Mouse (Mus musculus): ENCODE data around the gene Rictor.
"Not testable (repeated sequence)": the region's sequence is repeated elsewhere in the genome, so short reads cannot be mapped to it uniquely, and the experiment has no call there.

Rictor gene

DNA sequence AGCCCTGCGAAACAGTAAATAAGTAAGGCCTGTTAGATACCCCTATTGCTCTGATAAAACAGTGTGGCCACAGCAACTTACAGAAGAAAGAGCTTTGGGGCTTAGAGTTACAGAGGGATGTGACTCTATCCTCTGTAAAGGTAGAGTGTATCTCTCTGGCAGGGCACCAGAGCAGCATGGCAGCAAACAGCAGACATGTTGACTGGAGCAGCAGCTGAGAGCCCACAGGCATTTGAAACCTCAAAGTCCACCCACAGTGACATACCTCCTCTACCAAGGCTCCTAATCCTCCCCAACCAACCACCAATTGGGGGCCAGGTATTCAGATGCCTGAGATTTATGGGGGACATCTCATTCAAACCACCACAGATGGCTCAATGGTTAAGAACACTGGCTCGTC, 31.0 kb downstream of the Rictor start:
- DNase-seq = no peak

DNA sequence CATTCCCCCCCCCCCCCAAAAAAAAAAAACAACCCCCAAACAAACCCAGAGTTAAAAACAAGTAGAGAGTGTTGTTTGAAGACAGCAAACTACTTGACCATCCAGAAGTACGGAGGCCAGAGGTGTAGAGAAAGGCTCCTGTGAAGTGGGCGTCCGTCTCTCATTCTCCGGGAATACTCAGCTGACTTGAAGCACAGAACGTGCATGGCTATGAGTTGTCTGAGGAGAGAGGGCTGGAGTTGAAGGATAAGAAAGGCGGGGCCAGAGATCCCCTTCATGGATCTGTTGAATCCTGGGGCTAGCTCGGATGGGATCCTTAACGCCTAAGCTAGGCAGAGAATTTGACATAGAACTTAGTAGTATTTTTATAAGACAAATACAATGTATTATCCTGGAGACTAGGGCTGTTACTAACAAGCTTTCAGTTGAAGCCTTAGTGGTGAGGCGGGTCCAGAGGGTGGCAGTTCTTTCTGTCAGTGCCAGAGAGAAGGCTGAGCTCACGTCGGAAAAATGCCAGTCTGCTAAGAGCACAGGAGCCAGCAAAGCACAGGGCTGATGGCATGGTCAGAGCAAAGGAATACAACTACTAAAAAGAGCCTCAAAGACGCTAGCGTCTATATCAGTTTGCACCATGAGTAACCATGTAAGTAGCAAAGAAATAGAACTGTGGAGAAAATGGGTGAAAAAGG, 34.3 kb downstream of the Rictor start:
- DNase-seq = no peak

DNA sequence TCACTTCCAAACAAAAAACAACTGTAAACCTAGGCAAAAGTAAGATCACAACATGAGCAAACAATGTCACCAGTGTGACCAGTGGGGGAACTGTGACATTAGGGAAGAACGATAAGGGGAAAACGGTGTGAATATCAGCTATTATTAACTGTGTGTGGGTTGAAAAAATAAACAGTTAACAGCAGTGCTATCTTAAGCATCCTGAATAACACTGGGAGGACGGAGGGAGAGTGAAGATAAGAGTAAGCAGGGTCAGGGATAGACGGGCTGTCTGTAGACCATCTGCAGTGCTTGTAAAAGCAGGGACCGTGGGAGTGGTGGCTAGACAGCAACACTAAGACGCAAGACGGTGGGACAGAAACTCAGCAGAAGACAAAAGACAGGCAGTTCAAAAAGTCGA, 35.5 kb downstream of the Rictor start:
- no peak for DNase-seq

DNA sequence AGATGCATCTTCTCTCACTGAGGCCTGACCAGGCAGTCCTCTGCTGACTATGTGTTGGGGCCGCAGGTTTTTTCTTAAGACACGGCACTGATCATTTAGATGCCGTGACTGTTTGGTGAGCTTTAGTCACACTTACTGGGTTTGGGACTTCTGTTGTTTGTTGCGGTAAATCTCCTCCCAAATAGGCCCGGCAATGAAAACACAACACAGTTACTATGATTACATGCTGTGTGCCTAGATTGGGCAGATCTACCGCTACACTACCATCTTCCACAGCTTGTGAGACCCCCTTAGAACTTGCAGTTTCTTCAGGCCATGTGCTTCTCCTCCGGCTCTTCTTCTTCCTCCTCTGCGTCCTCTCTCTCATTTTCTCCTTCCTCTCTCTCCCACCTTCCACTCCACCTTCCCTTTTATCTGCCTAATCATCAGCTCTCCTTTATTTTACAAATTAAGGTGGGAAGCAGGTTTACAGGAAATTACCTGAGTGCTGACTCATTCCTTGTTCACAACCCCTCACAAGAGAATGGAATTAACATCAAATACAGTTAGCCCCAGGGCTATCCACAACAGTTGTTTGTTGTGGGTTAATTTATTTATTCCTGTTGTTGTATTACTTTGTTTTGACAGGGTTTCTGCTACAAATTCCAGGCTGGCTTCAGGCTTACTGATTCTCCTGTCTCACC, 38.3 kb downstream of the Rictor start:
- DNase-seq = not testable (repeated sequence)

DNA sequence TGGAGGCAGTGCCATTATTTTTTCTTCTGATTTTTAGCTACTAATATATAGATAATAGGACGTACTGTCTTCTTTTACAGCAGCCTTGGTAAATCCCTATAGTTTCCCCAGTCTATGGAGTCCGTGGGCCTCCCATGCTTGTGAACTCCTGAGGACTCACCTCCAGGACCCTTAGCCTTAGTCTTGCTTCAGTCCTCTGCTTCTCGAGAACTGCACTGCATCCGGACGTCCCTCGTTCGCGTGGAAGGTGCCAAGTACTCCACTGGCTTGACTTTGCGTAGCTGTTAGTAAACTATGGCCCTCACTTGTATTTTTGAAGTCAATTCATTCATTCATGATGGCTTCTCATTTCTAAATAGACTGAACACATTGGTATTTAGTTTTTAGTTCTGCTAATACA, 38.8 kb downstream of the Rictor start:
- DNase-seq = no peak

DNA sequence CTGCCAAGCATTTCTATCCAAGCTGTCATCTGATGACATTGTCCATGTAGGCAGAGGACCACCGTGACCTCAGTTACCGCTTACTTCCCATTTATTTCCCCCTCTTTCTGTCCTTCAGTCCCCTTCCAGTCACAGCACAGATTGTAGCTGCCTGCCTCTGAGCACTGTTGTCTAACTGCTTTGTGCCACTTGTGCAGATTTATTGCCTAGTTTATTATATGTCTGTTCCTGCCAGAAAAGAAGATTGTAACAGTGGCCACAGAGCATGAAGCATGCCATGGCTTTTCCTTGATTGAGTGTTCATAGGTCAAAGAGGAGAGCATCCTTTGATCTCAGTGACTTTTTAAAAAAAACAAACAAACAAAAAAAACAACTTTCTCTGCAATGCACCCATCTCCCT, 46.2 kb downstream of the Rictor start:
- DNase-seq = no peak

DNA sequence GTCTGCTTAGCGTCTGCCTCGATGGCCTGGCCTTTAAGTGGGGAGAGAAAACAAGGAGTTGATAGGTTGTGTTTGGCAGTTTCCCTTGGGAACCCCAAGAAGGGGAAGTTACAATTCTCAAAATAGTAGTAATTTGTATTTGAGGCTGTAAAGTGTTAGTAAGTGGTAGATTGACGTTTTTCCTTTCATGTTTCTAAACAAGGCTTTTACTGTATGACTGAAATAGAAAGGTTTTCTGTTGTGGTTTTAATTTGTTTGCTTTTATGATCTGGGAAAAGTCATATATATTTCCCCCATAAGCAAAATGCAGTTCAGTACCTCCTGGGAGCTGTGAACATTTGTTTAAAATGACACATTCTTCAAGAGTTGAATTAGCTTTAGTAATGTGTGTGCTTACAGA, 64.1 kb downstream of the Rictor start:
- DNase-seq = no peak

DNA sequence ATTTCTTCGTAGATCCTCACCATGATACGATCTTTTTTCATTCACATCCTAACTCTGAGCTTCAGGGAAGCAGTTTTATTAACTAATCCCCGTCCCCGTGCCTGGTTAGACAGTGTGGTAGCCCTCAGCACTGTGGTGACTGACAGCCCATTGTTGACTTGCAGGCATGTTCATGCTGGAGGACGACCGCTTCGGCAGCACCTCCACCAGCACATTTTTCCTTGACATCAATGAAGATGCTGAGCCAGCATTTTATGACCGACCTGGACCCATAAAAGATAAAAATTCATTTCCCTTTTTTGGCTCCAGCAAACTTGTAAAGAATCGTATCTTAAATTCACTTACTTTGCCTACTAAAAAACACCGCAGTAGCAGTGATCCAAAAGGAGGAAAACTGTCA, 78.0 kb downstream of the Rictor start:
- DNase-seq = no peak

DNA sequence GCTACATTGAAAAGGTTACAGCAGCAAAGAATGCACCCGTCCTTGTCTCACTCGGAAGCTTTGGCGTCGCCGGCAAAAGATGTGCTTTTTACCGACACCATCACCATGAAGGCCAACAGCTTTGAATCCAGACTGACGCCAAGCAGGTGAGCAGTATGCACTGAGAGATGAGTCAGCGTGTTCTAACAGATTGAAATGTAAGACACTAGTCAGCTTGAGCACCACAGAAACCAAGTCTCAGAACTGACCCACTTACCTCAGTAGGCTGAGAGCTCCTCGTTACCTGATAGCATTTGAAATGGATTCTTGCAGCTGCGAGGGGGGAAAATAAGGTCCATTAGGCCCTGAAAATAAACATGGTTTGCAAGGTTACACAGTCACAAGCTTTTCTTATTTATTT, 79.1 kb downstream of the Rictor start:
- DNase-seq = no peak

DNA sequence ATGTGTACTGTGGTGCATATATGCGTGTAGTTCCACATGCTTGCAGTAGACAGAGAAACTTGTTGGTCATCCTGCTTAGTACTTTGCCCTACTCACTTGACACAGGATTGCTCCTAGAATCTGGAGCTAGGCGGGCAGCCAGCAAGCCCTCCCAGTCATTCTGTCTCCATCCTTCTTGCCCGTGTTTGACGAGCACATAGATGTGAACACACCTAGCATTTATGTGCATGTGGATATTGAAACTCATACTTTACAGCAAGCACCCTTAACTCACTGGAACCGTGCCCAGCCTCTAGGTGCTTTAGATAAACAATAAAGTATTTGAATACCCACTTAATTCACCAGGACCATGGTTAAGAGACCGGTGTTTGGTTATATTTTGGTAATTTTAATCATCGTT, 81.8 kb downstream of the Rictor start:
- DNase-seq = no peak

DNA sequence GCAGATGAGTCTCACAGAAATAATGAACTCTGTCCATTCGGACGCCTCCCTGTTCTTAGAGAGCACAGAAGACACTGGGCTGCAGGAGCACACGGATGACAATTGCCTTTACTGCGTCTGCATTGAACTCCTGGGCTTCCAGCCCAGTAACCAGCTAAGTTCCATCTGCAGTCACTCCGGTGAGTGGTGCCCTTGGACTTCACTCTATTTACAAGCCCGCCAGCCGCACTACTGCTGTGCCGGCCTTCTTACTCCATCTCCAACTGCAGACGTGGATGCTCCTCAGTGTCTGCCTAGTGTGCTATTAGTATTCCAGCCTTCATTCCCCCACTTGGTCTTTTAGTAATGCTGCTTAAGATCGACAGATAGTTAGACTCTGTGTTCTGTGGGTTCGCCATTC, 83.5 kb downstream of the Rictor start:
- no peak for DNase-seq

DNA sequence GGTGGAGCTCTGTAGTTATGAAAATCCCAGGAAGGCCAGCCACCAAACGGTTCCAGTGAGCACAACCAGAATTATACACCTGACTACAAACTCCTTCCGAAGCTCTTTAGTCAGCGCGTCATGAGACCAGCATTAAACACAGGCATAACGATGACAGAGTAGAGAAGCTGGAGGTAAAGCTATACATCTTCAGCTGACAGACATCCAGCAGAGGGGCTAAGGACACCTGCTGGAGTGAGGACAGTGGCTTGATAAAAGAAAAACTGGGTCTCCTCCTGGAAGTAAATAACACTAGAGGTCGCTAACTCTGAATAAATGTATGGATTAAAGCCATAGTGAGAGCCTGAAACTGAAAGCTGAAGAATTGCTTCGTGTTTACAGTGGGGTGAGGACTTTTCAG, 84.7 kb downstream of the Rictor start:
- DNase-seq = no peak

DNA sequence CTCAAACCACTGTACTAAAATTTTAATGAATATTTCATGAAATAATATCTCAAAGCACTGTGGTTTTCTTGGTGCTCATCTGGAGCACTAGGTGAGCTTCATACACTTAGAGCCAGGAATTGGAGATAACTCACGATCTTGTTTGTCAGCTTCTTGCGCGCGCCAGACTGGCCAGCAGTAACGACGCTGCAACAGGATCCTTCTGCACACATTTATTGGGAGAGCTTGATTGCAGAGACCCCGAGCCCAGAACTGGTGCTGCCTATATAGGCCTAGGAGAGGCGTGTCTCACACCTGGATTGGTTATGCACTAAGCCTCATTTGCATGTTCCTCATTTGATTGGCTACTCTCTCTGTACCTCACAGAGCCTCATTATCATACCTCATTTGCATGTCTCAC, 93.0 kb downstream of the Rictor start:
- DNase-seq = not testable (repeated sequence)

DNA sequence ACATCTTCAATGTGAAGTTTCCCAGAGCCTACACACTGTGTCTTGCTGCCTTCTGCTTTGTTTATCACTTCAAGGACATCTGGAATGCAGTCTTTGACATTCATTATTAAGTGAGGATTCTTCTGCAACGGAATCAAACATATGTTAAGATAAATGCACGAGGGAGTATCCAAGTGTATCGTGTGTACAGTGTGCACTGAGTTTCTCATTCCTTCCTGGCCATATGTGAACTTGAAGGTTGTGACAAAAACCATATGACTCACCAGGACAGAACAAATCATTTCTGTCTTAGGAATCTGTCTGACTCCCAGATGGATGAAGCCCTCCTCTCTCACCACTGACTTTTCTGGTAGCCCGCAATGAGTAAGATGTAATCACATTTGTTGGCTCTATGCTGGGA, 107.6 kb downstream of the Rictor start:
- no peak for DNase-seq

DNA sequence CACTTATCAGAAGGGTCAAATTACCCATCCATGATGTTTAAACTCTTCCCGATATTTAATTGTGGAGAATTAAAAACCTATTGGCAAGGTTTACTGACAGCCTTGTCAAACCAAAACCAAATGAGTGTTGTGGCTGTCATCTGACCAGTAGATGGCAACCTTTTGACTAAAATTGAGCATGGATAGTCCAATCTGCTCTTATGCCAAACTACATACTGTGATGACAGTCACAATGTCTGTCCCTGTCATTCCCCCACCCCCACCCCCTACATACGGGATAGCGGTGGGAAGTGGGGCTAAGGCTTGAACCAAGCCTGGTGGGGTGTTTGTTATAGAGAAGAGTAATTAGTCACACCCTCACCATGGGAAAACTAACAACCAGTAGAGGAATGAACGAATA, 132.0 kb downstream of the Rictor start:
- peak; percentile 14 for DNase-seq

DNA sequence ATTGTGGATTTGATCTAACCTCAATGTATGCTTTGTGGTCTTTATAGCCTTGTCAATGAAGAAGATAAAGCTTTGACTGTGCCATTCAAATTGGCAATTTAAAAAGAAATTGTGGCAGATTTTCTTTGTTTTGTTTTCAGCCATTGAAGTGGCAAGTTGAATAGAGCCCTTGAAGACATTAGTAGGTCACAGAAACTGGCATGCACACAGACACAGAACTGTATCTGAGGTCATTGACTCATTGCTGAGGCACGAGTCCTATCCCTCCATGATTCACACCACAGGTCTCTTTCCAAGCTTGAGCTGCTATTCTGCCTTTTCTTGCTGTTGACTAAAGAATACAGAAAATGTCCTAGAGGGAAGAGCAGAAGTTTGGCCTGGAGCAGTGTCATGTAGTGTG, 141.7 kb downstream of the Rictor start:
- no peak for DNase-seq
